Mouse (Mus musculus) CH12.LX (cell line): Measurements from ENCODE around the gene Coro7. TPM values are rescaled to one million over a fixed set of nuclear protein-coding genes. Genes with fewer than 3 reads are reported as not detected.

Experiments
- DNase-seq: peaks from one replicate; pipeline ENCODE4 v3.0.0-alpha.2; 2013; ENCODE audit errors: extremely low read depth
- H3K27ac ChIP-seq: 2 replicates; pipeline ENCODE4 v1.5.1; 2012; ENCODE audit warnings: low read depth, mild to moderate bottlenecking, control low read depth, moderate library complexity; ENCODE audit not compliant: insufficient read depth
- H3K27me3 ChIP-seq: replicated peaks from 2 replicates; pipeline ENCODE3; 2012; ENCODE audit warnings: inconsistent platforms
- H3K36me3 ChIP-seq, 2 experiments: replicated peaks in 1 of 2; 2 replicates each; pipeline versions ENCODE3 to v1.6.1; 2012; ENCODE audit warnings: inconsistent platforms in 1 of 2, low read length in 1 of 2, mild to moderate bottlenecking in 1 of 2, mixed read lengths in 1 of 2, moderate library complexity in 1 of 2; ENCODE audit not compliant: control insufficient read depth in 1 of 2, insufficient read depth in 1 of 2
- H3K4me1 ChIP-seq, 2 experiments: 2 replicates each; pipeline ENCODE4 v1.6.1; 2012; ENCODE audit warnings: inconsistent platforms in 1 of 2, moderate library complexity in 1 of 2; ENCODE audit not compliant: insufficient read depth in 2 of 2, control insufficient read depth in 1 of 2
- H3K4me2 ChIP-seq: 2 replicates; pipeline ENCODE4 v1.6.1; 2012; ENCODE audit warnings: low read depth, mild to moderate bottlenecking, control low read depth; ENCODE audit not compliant: poor library complexity, insufficient read depth, severe bottlenecking
- H3K4me3 ChIP-seq, 3 experiments: fragments of 150-350 bp in 1 of 3; sonication (generic) in 1 of 3; replicated peaks in 1 of 3; 2 replicates each; pipeline versions ENCODE3 to v1.5.1; 2011 to 2012; ENCODE audit warnings: low read depth in 2 of 3, low read length in 2 of 3, mild to moderate bottlenecking in 2 of 3, moderate library complexity in 2 of 3, control low read depth in 1 of 3, improper control_type of control experiment in 1 of 3, inconsistent platforms in 1 of 3, mixed read lengths in 1 of 3; ENCODE audit not compliant: poor library complexity in 1 of 3
- H3K79me2 ChIP-seq: replicated peaks from 2 replicates; pipeline ENCODE4 v1.6.1; 2012; ENCODE audit warnings: mild to moderate bottlenecking, moderate library complexity; ENCODE audit not compliant: control insufficient read depth, poor library complexity, insufficient read depth, severe bottlenecking; ENCODE audit errors: extremely low read depth
- H3K9ac ChIP-seq: 2 replicates; pipeline ENCODE4 v1.6.1; 2012; ENCODE audit warnings: low read depth, mild to moderate bottlenecking, control low read depth, moderate library complexity; ENCODE audit not compliant: insufficient read depth
- H3K9me3 ChIP-seq: replicated peaks from 2 replicates; pipeline ENCODE3; 2012; ENCODE audit warnings: low read length, inconsistent platforms, mixed read lengths
- BHLHE40 ChIP-seq: IDR thresholded peaks from 2 replicates; pipeline ENCODE4 v1.6.1; 2011; ENCODE audit warnings: mild to moderate bottlenecking, low read depth, low read length, improper control_type of control experiment
- ELF1 ChIP-seq: IDR thresholded peaks from 2 replicates; pipeline ENCODE4 v1.6.1; 2014; ENCODE audit warnings: low read depth, mild to moderate bottlenecking, inconsistent platforms, low read length, improper control_type of control experiment
- HCFC1 ChIP-seq: IDR thresholded peaks from 2 replicates; pipeline ENCODE4 v1.6.1; 2012; ENCODE audit warnings: low read depth, mild to moderate bottlenecking, inconsistent platforms, low read length, improper control_type of control experiment
- JUND ChIP-seq: conservative IDR thresholded peaks from 2 replicates; pipeline ENCODE4 v1.6.1; 2011; ENCODE audit warnings: low read depth, low read length, improper control_type of control experiment
- MAFK ChIP-seq: IDR thresholded peaks from 2 replicates; pipeline ENCODE4 v1.6.1; 2011; ENCODE audit warnings: low read length, improper control_type of control experiment; ENCODE audit not compliant: insufficient replicate concordance
- MYC ChIP-seq: IDR thresholded peaks from 2 replicates; pipeline ENCODE4 v1.6.1; 2011; ENCODE audit warnings: low read depth, mild to moderate bottlenecking, improper control_type of control experiment, low read length
- PAX5 ChIP-seq: IDR thresholded peaks from 2 replicates; pipeline ENCODE4 v1.6.1; 2012; ENCODE audit warnings: low read length, inconsistent platforms, mixed read lengths
- UBTF ChIP-seq: IDR thresholded peaks from 2 replicates; pipeline ENCODE4 v1.6.1; 2012; ENCODE audit warnings: low read depth, mild to moderate bottlenecking, inconsistent platforms, low read length, improper control_type of control experiment, moderate library complexity
- ZC3H11A ChIP-seq: IDR thresholded peaks from 2 replicates; pipeline ENCODE4 v1.6.1; 2012; ENCODE audit warnings: low read depth, mild to moderate bottlenecking, inconsistent platforms, low read length, improper control_type of control experiment
- ZKSCAN1 ChIP-seq: IDR thresholded peaks from 2 replicates; pipeline ENCODE4 v1.6.1; 2012; ENCODE audit warnings: low read depth, inconsistent platforms, low read length, improper control_type of control experiment, borderline replicate concordance
- ZMIZ1 ChIP-seq: IDR thresholded peaks from 2 replicates; pipeline ENCODE4 v1.6.1; 2012; ENCODE audit warnings: low read depth, mild to moderate bottlenecking, inconsistent platforms, low read length, improper control_type of control experiment
- dilution Hi-C: fragments of 300-500 bp; cut with MboI; formaldehyde crosslinking; loops from 2 replicates; pipeline ENCODE4 v1.14.3; 2020; ENCODE audit warnings: low sequenced_read_pairs; ENCODE audit not compliant: extremely low pct_unique_long_range_greater_than_20kb, extremely low pct_ligation_motif_present
- in situ Hi-C: fragments of 300-500 bp; cut with MboI; formaldehyde crosslinking; loops from 3 replicates; pipeline ENCODE4 v1.14.3; 2019; ENCODE audit warnings: low sequenced_read_pairs, low pct_ligation_motif_present, low pct_unique_long_range_greater_than_20kb, mixed read lengths
- polyA plus RNA-seq: library from polyadenylated mRNA; unstranded; fragments of >175 nt; gene quantifications from 2 replicates; pipeline ENCODE4 v1.2.1, GENCODE M21; 2012; ENCODE audit warnings: low read depth; ENCODE audit not compliant: insufficient read length
- total RNA-seq, 2 experiments: library from RNA; depleted of rRNA; stranded (reverse); fragments of 300-350 nt in 1 of 2; fragments of >200 nt in 1 of 2; gene quantifications; 2 replicates each; pipeline ENCODE4 v1.2.3; 2012 to 2014

Gene Coro7
- total and polyA plus RNA-seq, 3 experiments = 5.7 to 40.2 (median 20.0) TPM

- no peaks in the 10 kb centered on the region for H3K27me3 ChIP-seq
- H3K4me1 ChIP-seq = peaks cover 8 to 14% of the 10 kb centered on the region in 2 experiments; a peak in 3 of 4 replicates
- peaks cover 0 to under 1% of the 10 kb centered on the region in 2 experiments for H3K36me3 ChIP-seq
Measured at GRCm38 (mm10) chr16:4603453-4603837, 76.1 kb downstream of the Coro7 start.

GRCm38 (mm10) chr16:4602766-4603452 is 76.7 kb downstream of the Coro7 start:
- H3K4me2 ChIP-seq = no peak overlapping the region
- dilution Hi-C loops (no loop called here), in situ Hi-C loops (no loop called here)
- H3K79me2 ChIP-seq = no peaks in the 10 kb centered on the region
- no peaks in the 10 kb centered on the region for H3K36me3 ChIP-seq
- H3K27me3 ChIP-seq = no peaks in the 10 kb centered on the region
- H3K4me3 ChIP-seq = no peak overlapping the region
- no peak overlapping the region for H3K27ac ChIP-seq
- H3K4me1 ChIP-seq = peaks cover 8 to 19% of the 10 kb centered on the region in 2 experiments; a peak in 3 of 4 replicates
- DNase-seq = no peak
- TF ChIP-seq HCFC1 (no peak), ELF1 (no peak)
- no peaks in the 10 kb centered on the region for H3K9me3 ChIP-seq
- H3K9ac ChIP-seq = no peak overlapping the region

More at GRCm38 (mm10) chr16:4603453-4603837, 76.1 kb downstream of the Coro7 start:
- in situ Hi-C loops (no loop called here), dilution Hi-C loops (no loop called here)
- Histone ChIP-seq H3K4me3 (no peak overlapping the region), H3K9ac (no peak overlapping the region), H3K4me2 (no peak overlapping the region), H3K9me3 (no peaks in the 10 kb centered on the region), H3K79me2 (no peaks in the 10 kb centered on the region), H3K27ac (no peak overlapping the region)
- no peak for TF ChIP-seq MYC
- no peak for TF ChIP-seq ELF1
- no peak for TF ChIP-seq ZMIZ1
- no peak for TF ChIP-seq PAX5
- TF ChIP-seq HCFC1 = no peak
- no peak for TF ChIP-seq MAFK
- TF ChIP-seq ZKSCAN1 = no peak
- TF ChIP-seq UBTF = no peak
- TF ChIP-seq JUND = no peak
- TF ChIP-seq ZC3H11A = no peak
- no peak for TF ChIP-seq BHLHE40
- DNase-seq = no peak

GRCm38 (mm10) chr16:4602189-4602588 is 77.4 kb downstream of the Coro7 start:
- H3K9me3 ChIP-seq = no peaks in the 10 kb centered on the region
- no peaks in the 10 kb centered on the region for H3K36me3 ChIP-seq
- dilution Hi-C loops (no loop called here), in situ Hi-C loops (no loop called here)
- no peak overlapping the region for H3K4me3 ChIP-seq
- TF ChIP-seq PAX5 (no peak), ELF1 (no peak)
- no peak overlapping the region for H3K9ac ChIP-seq
- H3K4me1 ChIP-seq = peaks cover 5 to 23% of the 10 kb centered on the region in 2 experiments; a peak in 3 of 4 replicates
- no peaks in the 10 kb centered on the region for H3K79me2 ChIP-seq
- DNase-seq = no peak
- H3K4me2 ChIP-seq = no peak overlapping the region
- H3K27ac ChIP-seq = no peak overlapping the region
- peaks cover 2% of the 10 kb centered on the region for H3K27me3 ChIP-seq
